Mouse (Mus musculus): ENCODE measurements around the gene Ccnf. TPM values are rescaled to one million over a fixed set of nuclear protein-coding genes. Genes with fewer than 3 reads are reported as not detected.

Gene Ccnf
- polyA plus RNA-seq (2015; fragmentation: Nextera tagmentation; extraction: Ambion mirVana), result 61.9 and 63.1 TPM in 2 replicates

- peaks cover 21% of the 10 kb centered on the region for H3K36me3 ChIP-seq
- H3K4me1 ChIP-seq, result peaks cover 14% of the 10 kb centered on the region
- under 1% methylated on average over 48 of the region's 48 CpGs for WGBS
- peak within 1 kb of the TSS; percentile 79 for H3K4me2 ChIP-seq
- H3K4me3 ChIP-seq, result peak within 1 kb of the TSS; percentile 74
- no peaks in the 10 kb centered on the region for H3K27me3 ChIP-seq
- H3K27ac ChIP-seq, result peak within 1 kb of the TSS; percentile 85
- no peaks in the 10 kb centered on the region for H3K9me3 ChIP-seq
- ATAC-seq (ENCODE audit: insufficient number of reproducible peaks, insufficient read depth, low FRiP score, low TSS enrichment, low read depth), result peak; percentile 100
- peak within 1 kb of the TSS; percentile 89 for H3K9ac ChIP-seq
These were observed at the start of gene Ccnf for GRCm38 (mm10) chr17:24251320-24252069. Ccnf (minus strand) TSS chr17:24251484.

GRCm38 (mm10) chr17:24300651-24301050 lies 49.4 kb upstream of the Ccnf start:
- H3K27ac ChIP-seq, result no peak overlapping the region
- WGBS, result 77% methylated on average over 4 of the region's 4 CpGs

GRCm38 (mm10) chr17:24289338-24289737 lies 38.1 kb upstream of the Ccnf start:
- 88% methylated on average over 5 of the region's 5 CpGs for WGBS
- H3K4me1 ChIP-seq, result no peaks in the 10 kb centered on the region
- no peak overlapping the region for H3K4me3 ChIP-seq
- no peaks in the 10 kb centered on the region for H3K27me3 ChIP-seq
- no peak overlapping the region for H3K4me2 ChIP-seq
- H3K27ac ChIP-seq, result no peak overlapping the region
- ATAC-seq (ENCODE audit: insufficient number of reproducible peaks, insufficient read depth, low FRiP score, low TSS enrichment, low read depth), result no peak
- no peaks in the 10 kb centered on the region for H3K36me3 ChIP-seq
- no peaks in the 10 kb centered on the region for H3K9me3 ChIP-seq
- H3K9ac ChIP-seq, result no peak overlapping the region

More at GRCm38 (mm10) chr17:24300651-24301050, 49.4 kb upstream of the Ccnf start:
- no peak overlapping the region for H3K4me2 ChIP-seq
- H3K9me3 ChIP-seq, result peaks cover 4% of the 10 kb centered on the region; the same call in 1 of the 2 replicates
- no peak overlapping the region for H3K9ac ChIP-seq
- H3K27me3 ChIP-seq, result no peaks in the 10 kb centered on the region
- ATAC-seq (ENCODE audit: insufficient number of reproducible peaks, insufficient read depth, low FRiP score, low TSS enrichment, low read depth), result no peak
- no peaks in the 10 kb centered on the region for H3K36me3 ChIP-seq
- 0 out of 2 replicates have a peak, but pooled peaks cover 3% of the 10 kb centered on the region for H3K4me1 ChIP-seq
- no peak overlapping the region for H3K4me3 ChIP-seq

GRCm38 (mm10) chr17:24288477-24288876 lies 37.2 kb upstream of the Ccnf start:
- Histone ChIP-seq H3K36me3 (no peaks in the 10 kb centered on the region), H3K27ac (no peak overlapping the region), H3K4me3 (no peak overlapping the region), H3K27me3 (no peaks in the 10 kb centered on the region), H3K4me2 (no peak overlapping the region), H3K9ac (no peak overlapping the region), H3K4me1 (no peaks in the 10 kb centered on the region), H3K9me3 (no peaks in the 10 kb centered on the region)
- no peak for ATAC-seq (ENCODE audit: insufficient number of reproducible peaks, insufficient read depth, low FRiP score, low TSS enrichment, low read depth)
- 80% methylated on average over 9 of the region's 9 CpGs for WGBS

GRCm38 (mm10) chr17:24285680-24286079 lies 34.4 kb upstream of the Ccnf start:
- no peak overlapping the region for H3K4me3 ChIP-seq
- H3K9ac ChIP-seq, result no peak overlapping the region
- no peaks in the 10 kb centered on the region for H3K27me3 ChIP-seq
- ATAC-seq (ENCODE audit: insufficient number of reproducible peaks, insufficient read depth, low FRiP score, low TSS enrichment, low read depth), result no peak
- no peaks in the 10 kb centered on the region for H3K9me3 ChIP-seq
- no peaks in the 10 kb centered on the region for H3K36me3 ChIP-seq
- no peak overlapping the region for H3K27ac ChIP-seq
- WGBS, result 76% methylated on average over 3 of the region's 3 CpGs
- no peaks in the 10 kb centered on the region for H3K4me1 ChIP-seq
- H3K4me2 ChIP-seq, result no peak overlapping the region

- Histone ChIP-seq H3K36me3 (no peaks in the 10 kb centered on the region), H3K4me1 (no peaks in the 10 kb centered on the region), H3K9ac (no peak overlapping the region), H3K27ac (no peak overlapping the region), H3K4me2 (no peak overlapping the region), H3K9me3 (no peaks in the 10 kb centered on the region), H3K4me3 (no peak overlapping the region), H3K27me3 (no peaks in the 10 kb centered on the region)
- WGBS, result 70% methylated on average over 9 of the region's 9 CpGs
- ATAC-seq (ENCODE audit: insufficient number of reproducible peaks, insufficient read depth, low FRiP score, low TSS enrichment, low read depth), result no peak
These were observed 32.1 kb upstream of the Ccnf start for GRCm38 (mm10) chr17:24283266-24283818.

- WGBS, result 65% methylated on average over 4 of the region's 4 CpGs
- H3K4me3 ChIP-seq, result no peak overlapping the region
- ATAC-seq (ENCODE audit: insufficient number of reproducible peaks, insufficient read depth, low FRiP score, low TSS enrichment, low read depth), result no peak
- H3K4me2 ChIP-seq, result no peak overlapping the region
- no peaks in the 10 kb centered on the region for H3K36me3 ChIP-seq
- H3K27me3 ChIP-seq, result no peaks in the 10 kb centered on the region
- H3K4me1 ChIP-seq, result no peaks in the 10 kb centered on the region
- H3K9me3 ChIP-seq, result 0 out of 2 replicates have a peak, but pooled peaks cover 1% of the 10 kb centered on the region
- H3K27ac ChIP-seq, result no peak overlapping the region
- H3K9ac ChIP-seq, result no peak overlapping the region
These were observed 31.4 kb upstream of the Ccnf start for GRCm38 (mm10) chr17:24282637-24283036.

GRCm38 (mm10) chr17:24279907-24280306 lies 28.6 kb upstream of the Ccnf start:
- H3K4me2 ChIP-seq, result no peak overlapping the region
- no peak for ATAC-seq (ENCODE audit: insufficient number of reproducible peaks, insufficient read depth, low FRiP score, low TSS enrichment, low read depth)
- 0 out of 2 replicates have a peak, but pooled peaks cover 3% of the 10 kb centered on the region for H3K9me3 ChIP-seq
- no peak overlapping the region for H3K4me3 ChIP-seq
- no peaks in the 10 kb centered on the region for H3K4me1 ChIP-seq
- no peak overlapping the region for H3K27ac ChIP-seq
- no peaks in the 10 kb centered on the region for H3K27me3 ChIP-seq
- H3K36me3 ChIP-seq, result no peaks in the 10 kb centered on the region
- WGBS, result 86% methylated on average over 4 of the region's 4 CpGs
- H3K9ac ChIP-seq, result no peak overlapping the region

- 91% methylated on average over 1 of the region's 1 CpGs for WGBS
- Histone ChIP-seq H3K27me3 (no peaks in the 10 kb centered on the region), H3K36me3 (no peaks in the 10 kb centered on the region), H3K4me3 (no peak overlapping the region), H3K9ac (no peak overlapping the region), H3K4me1 (no peaks in the 10 kb centered on the region), H3K27ac (no peak overlapping the region), H3K9me3 (no peaks in the 10 kb centered on the region), H3K4me2 (no peak overlapping the region)
- ATAC-seq (ENCODE audit: insufficient number of reproducible peaks, insufficient read depth, low FRiP score, low TSS enrichment, low read depth), result no peak
These were observed 15.8 kb upstream of the Ccnf start for GRCm38 (mm10) chr17:24267133-24267532.

- no peak overlapping the region for H3K9ac ChIP-seq
- H3K9me3 ChIP-seq, result no peaks in the 10 kb centered on the region
- no peaks in the 10 kb centered on the region for H3K36me3 ChIP-seq
- H3K27me3 ChIP-seq, result no peaks in the 10 kb centered on the region
- no peak overlapping the region for H3K27ac ChIP-seq
- H3K4me2 ChIP-seq, result no peak overlapping the region
- no peaks in the 10 kb centered on the region for H3K4me1 ChIP-seq
- H3K4me3 ChIP-seq, result no peak overlapping the region
- ATAC-seq (ENCODE audit: insufficient number of reproducible peaks, insufficient read depth, low FRiP score, low TSS enrichment, low read depth), result no peak
- 77% methylated on average over 2 of the region's 2 CpGs for WGBS
These were observed 13.5 kb upstream of the Ccnf start for GRCm38 (mm10) chr17:24264766-24265165.

GRCm38 (mm10) chr17:24260516-24260915 lies 9.2 kb upstream of the Ccnf start:
- H3K27ac ChIP-seq, result no peak overlapping the region
- H3K9ac ChIP-seq, result no peak overlapping the region
- 67% methylated on average over 4 of the region's 4 CpGs for WGBS
- no peaks in the 10 kb centered on the region for H3K9me3 ChIP-seq
- no peak overlapping the region for H3K4me3 ChIP-seq
- H3K4me2 ChIP-seq, result no peak overlapping the region
- no peaks in the 10 kb centered on the region for H3K4me1 ChIP-seq
- no peaks in the 10 kb centered on the region for H3K36me3 ChIP-seq
- no peaks in the 10 kb centered on the region for H3K27me3 ChIP-seq
- ATAC-seq (ENCODE audit: insufficient number of reproducible peaks, insufficient read depth, low FRiP score, low TSS enrichment, low read depth), result no peak

- Histone ChIP-seq H3K4me1 (no peaks in the 10 kb centered on the region), H3K4me2 (no peak overlapping the region), H3K9me3 (no peaks in the 10 kb centered on the region), H3K27ac (no peak overlapping the region), H3K4me3 (no peak overlapping the region), H3K36me3 (no peaks in the 10 kb centered on the region), H3K27me3 (no peaks in the 10 kb centered on the region), H3K9ac (no peak overlapping the region)
- ATAC-seq (ENCODE audit: insufficient number of reproducible peaks, insufficient read depth, low FRiP score, low TSS enrichment, low read depth), result no peak
- WGBS, result 79% methylated on average over 5 of the region's 5 CpGs
These were observed 8.4 kb upstream of the Ccnf start for GRCm38 (mm10) chr17:24259702-24260101.

Measured in embryonic facial prominence, embryonic 13.5 days (tissue).